Mouse (Mus musculus) hindbrain, embryonic 12.5 days (tissue): ENCODE results near the gene Gnb1. TPM values are rescaled to one million over a fixed set of nuclear protein-coding genes. Genes with fewer than 3 reads are reported as not detected.
A peak's percentile ranks its signal among the peaks of the same experiment; 100 is the strongest.

ENCODE experiments used
- ATAC-seq: fragments of 200-750 bp; cut with Nextera tagmentation; 2 replicates; pipeline ENCODE4 v1.8.0; 2017; ENCODE audit warnings: moderate TSS enrichment; ENCODE audit not compliant: low FRiP score
- H3K27ac ChIP-seq: fragments of 300-500 bp; sonication (generic); 2 replicates; pipeline ENCODE4 v1.5.1; 2016; ENCODE audit warnings: mild to moderate bottlenecking
- H3K27me3 ChIP-seq: fragments of 300-500 bp; sonication (generic); 2 replicates; pipeline ENCODE4 v1.6.1; 2016; ENCODE audit warnings: mild to moderate bottlenecking
- H3K36me3 ChIP-seq: fragments of 300-500 bp; sonication (generic); 2 replicates; pipeline ENCODE4 v1.6.1; 2016; ENCODE audit warnings: mild to moderate bottlenecking
- H3K4me1 ChIP-seq: fragments of 300-500 bp; sonication (generic); 2 replicates; pipeline ENCODE4 v1.6.1; 2016
- H3K4me2 ChIP-seq: fragments of 300-500 bp; sonication (generic); replicated peaks from 2 replicates; pipeline ENCODE4 v1.6.1; 2016; ENCODE audit warnings: mild to moderate bottlenecking
- H3K4me3 ChIP-seq: fragments of 300-500 bp; sonication (generic); 2 replicates; pipeline ENCODE4 v1.5.1; 2016; ENCODE audit warnings: mild to moderate bottlenecking
- H3K9ac ChIP-seq: fragments of 300-500 bp; sonication (generic); 2 replicates; pipeline ENCODE4 v1.6.1; 2016; ENCODE audit warnings: mild to moderate bottlenecking, moderate library complexity
- H3K9me3 ChIP-seq: fragments of 300-500 bp; sonication (generic); replicated peaks from 2 replicates; pipeline ENCODE4 v1.6.1; 2016; ENCODE audit warnings: mild to moderate bottlenecking
- WGBS: fragments of 180-500 bp; shearing (Covaris S2); methylation state at CpG from one replicate; pipeline ENCODE4 v1.1.7; 2016; 5-methylcytosine and 5-hydroxymethylcytosine counted together
- polyA plus RNA-seq: library from polyadenylated mRNA; unstranded; fragments of >200 nt; fragmentation: Nextera tagmentation; extraction: Ambion mirVana; gene quantifications from 2 replicates; pipeline ENCODE4 v1.2.1, GENCODE M21; 2016

The Gnb1 gene
- 757 and 772 TPM in 2 replicates for polyA plus RNA-seq

DNA sequence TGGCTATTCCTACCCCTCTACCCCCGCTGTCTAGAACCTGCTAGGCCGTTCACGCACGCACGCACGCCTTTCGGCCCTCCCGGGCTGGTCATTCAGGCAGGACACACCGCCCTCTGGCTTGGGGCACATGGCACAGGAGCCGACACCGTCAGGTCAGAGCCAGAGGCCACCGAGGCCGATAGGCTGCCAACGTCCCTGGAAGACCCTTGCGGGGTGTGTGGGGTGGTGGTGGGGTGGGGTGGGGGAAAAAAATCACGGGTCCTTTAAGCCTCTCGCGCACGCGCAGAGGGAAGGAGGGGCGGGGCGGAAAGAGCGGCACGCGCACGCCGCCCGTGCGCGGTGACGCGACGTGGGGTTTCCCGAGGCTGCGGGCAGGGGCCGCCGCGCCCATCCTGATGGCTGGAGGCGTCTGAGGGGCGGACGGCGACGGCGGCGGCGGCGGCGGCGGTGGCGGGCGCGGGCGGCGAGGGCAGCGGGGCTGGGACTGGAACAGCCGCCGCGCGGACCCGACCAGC lies at the start of gene Gnb1:
Gene Gnb1 (plus strand): TSS at position 372 of the 515 bp plus-strand sequence.
- Histone ChIP-seq H3K9me3 (no peaks in the 10 kb centered on the region), H3K4me1 (peaks cover 48% of the 10 kb centered on the region)

GRCm38 (mm10) chr4:155442808-155443207 lies 48.4 kb upstream of the Gnb1 start:
- Histone ChIP-seq H3K4me1 (no peaks in the 10 kb centered on the region), H3K4me3 (no peak overlapping the region), H3K27me3 (no peaks in the 10 kb centered on the region), H3K36me3 (no peaks in the 10 kb centered on the region), H3K9me3 (no peaks in the 10 kb centered on the region), H3K9ac (no peak overlapping the region), H3K4me2 (no peak overlapping the region), H3K27ac (no peak overlapping the region)
- no peak for ATAC-seq
- 76% methylated on average over 3 of the region's 3 CpGs for WGBS

More for the DNA sequence above, at the start of gene Gnb1:
- ATAC-seq = peak; percentile 75
- Histone ChIP-seq H3K9ac (peak within 1 kb of the TSS; percentile 100), H3K27me3 (no peaks in the 10 kb centered on the region), H3K4me3 (peak within 1 kb of the TSS; percentile 99), H3K36me3 (no peaks in the 10 kb centered on the region), H3K4me2 (peak within 1 kb of the TSS; percentile 78), H3K27ac (peak within 1 kb of the TSS; percentile 96)
- WGBS = under 1% methylated on average over 60 of the region's 60 CpGs

GRCm38 (mm10) chr4:155451597-155451996 lies 39.6 kb upstream of the Gnb1 start:
- no peak for ATAC-seq
- Histone ChIP-seq H3K9me3 (no peaks in the 10 kb centered on the region), H3K4me1 (peaks cover 3% of the 10 kb centered on the region; the same call in 1 of the 2 replicates), H3K27me3 (no peaks in the 10 kb centered on the region), H3K27ac (no peak overlapping the region), H3K4me2 (no peak overlapping the region), H3K36me3 (no peaks in the 10 kb centered on the region), H3K4me3 (no peak overlapping the region), H3K9ac (0 out of 2 replicates have a peak overlapping the region, but pooled peaks have one; percentile 23)
- WGBS = 42% methylated on average over 10 of the region's 10 CpGs

GRCm38 (mm10) chr4:155458575-155458974 lies 32.6 kb upstream of the Gnb1 start:
- no peak for ATAC-seq
- Histone ChIP-seq H3K9me3 (no peaks in the 10 kb centered on the region), H3K9ac (no peak overlapping the region), H3K4me1 (no peaks in the 10 kb centered on the region), H3K36me3 (no peaks in the 10 kb centered on the region), H3K4me3 (no peak overlapping the region), H3K27ac (no peak overlapping the region), H3K4me2 (no peak overlapping the region), H3K27me3 (no peaks in the 10 kb centered on the region)
- 79% methylated on average over 5 of the region's 5 CpGs for WGBS

GRCm38 (mm10) chr4:155463050-155463449 lies 28.1 kb upstream of the Gnb1 start:
- no peaks in the 10 kb centered on the region for H3K4me1 ChIP-seq
- ATAC-seq = no peak
- no peak overlapping the region for H3K27ac ChIP-seq
- no peaks in the 10 kb centered on the region for H3K36me3 ChIP-seq
- no peak overlapping the region for H3K4me2 ChIP-seq
- no peak overlapping the region for H3K9ac ChIP-seq
- 78% methylated on average over 13 of the region's 13 CpGs for WGBS
- H3K27me3 ChIP-seq = no peaks in the 10 kb centered on the region
- H3K4me3 ChIP-seq = no peak overlapping the region
- H3K9me3 ChIP-seq = no peaks in the 10 kb centered on the region

GRCm38 (mm10) chr4:155463611-155464010 lies 27.6 kb upstream of the Gnb1 start:
- Histone ChIP-seq H3K9me3 (no peaks in the 10 kb centered on the region), H3K4me3 (no peak overlapping the region), H3K36me3 (no peaks in the 10 kb centered on the region), H3K9ac (no peak overlapping the region), H3K27me3 (no peaks in the 10 kb centered on the region), H3K27ac (no peak overlapping the region), H3K4me2 (no peak overlapping the region), H3K4me1 (no peaks in the 10 kb centered on the region)
- ATAC-seq = no peak
- 87% methylated on average over 6 of the region's 6 CpGs for WGBS

GRCm38 (mm10) chr4:155464061-155464460 lies 27.1 kb upstream of the Gnb1 start:
- 91% methylated on average over 4 of the region's 4 CpGs for WGBS
- no peak overlapping the region for H3K9ac ChIP-seq

DNA sequence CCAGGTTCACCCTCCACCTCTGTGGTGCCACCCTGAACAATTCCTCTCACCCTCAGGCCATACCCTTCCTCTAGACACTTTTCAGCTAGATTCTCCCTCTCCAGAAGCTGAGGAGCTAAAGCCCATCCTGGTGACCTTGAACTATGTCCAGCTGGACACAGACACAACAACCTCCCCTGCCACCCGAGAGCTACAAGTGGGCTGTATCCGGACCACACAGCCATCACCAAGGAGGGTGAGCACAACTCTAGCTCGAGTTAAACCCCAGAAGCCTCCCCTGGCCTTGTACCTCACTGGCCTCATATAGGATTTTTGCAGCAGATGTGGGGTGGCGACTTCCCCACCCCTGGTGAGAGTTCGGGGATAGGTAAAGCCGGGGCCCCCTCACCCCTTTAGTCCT lies 25.6 kb upstream of the Gnb1 start:
- Histone ChIP-seq H3K4me1 (peaks cover 6% of the 10 kb centered on the region; the same call in 1 of the 2 replicates), H3K4me3 (no peak overlapping the region), H3K4me2 (no peak overlapping the region), H3K9ac (no peak overlapping the region), H3K9me3 (no peaks in the 10 kb centered on the region), H3K27ac (no peak overlapping the region), H3K36me3 (no peaks in the 10 kb centered on the region), H3K27me3 (peaks cover 5% of the 10 kb centered on the region; the same call in 1 of the 2 replicates)
- ATAC-seq = no peak
- 77% methylated on average over 6 of the region's 6 CpGs for WGBS

More at GRCm38 (mm10) chr4:155464061-155464460, 27.1 kb upstream of the Gnb1 start:
- H3K4me1 ChIP-seq = peaks cover 1% of the 10 kb centered on the region; the same call in 1 of the 2 replicates
- ATAC-seq = no peak
- no peak overlapping the region for H3K27ac ChIP-seq
- H3K4me3 ChIP-seq = no peak overlapping the region
- H3K36me3 ChIP-seq = no peaks in the 10 kb centered on the region
- H3K4me2 ChIP-seq = no peak overlapping the region
- H3K9me3 ChIP-seq = no peaks in the 10 kb centered on the region
- H3K27me3 ChIP-seq = no peaks in the 10 kb centered on the region

DNA sequence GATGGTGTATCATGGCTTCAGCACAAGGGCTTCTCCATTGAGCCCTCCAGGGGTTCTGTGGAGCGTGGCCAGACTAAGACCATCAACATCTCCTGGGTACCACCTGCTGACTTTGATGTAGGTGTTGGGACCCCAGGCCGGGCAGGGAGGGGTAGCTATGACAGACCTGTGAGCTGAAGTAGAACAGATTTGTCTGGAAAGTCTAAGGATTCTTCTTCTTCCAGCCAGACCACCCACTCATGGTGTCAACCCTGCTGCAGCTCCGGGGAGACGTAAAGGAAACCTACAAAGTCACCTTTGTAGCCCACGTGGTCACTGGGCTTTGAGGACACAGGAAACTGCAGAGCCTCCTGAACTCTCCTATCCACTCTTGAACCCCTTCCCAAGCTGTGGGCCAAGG lies 25.1 kb upstream of the Gnb1 start:
- Histone ChIP-seq H3K4me1 (peaks cover 6% of the 10 kb centered on the region; the same call in 1 of the 2 replicates), H3K36me3 (no peaks in the 10 kb centered on the region), H3K9me3 (no peaks in the 10 kb centered on the region), H3K27me3 (peaks cover 5% of the 10 kb centered on the region; the same call in 1 of the 2 replicates), H3K27ac (no peak overlapping the region), H3K4me2 (no peak overlapping the region), H3K9ac (no peak overlapping the region), H3K4me3 (no peak overlapping the region)
- WGBS = 90% methylated on average over 5 of the region's 5 CpGs
- ATAC-seq = no peak

GRCm38 (mm10) chr4:155467237-155468010 lies 23.7 kb upstream of the Gnb1 start:
- no peak overlapping the region for H3K27ac ChIP-seq
- H3K9me3 ChIP-seq = no peaks in the 10 kb centered on the region
- no peak for ATAC-seq
- H3K4me1 ChIP-seq = peaks cover 6% of the 10 kb centered on the region; the same call in 1 of the 2 replicates
- no peaks in the 10 kb centered on the region for H3K36me3 ChIP-seq
- H3K27me3 ChIP-seq = peaks cover 5% of the 10 kb centered on the region; the same call in 1 of the 2 replicates
- H3K4me3 ChIP-seq = no peak overlapping the region
- H3K4me2 ChIP-seq = no peak overlapping the region
- WGBS = 80% methylated on average over 13 of the region's 13 CpGs
- no peak overlapping the region for H3K9ac ChIP-seq

DNA sequence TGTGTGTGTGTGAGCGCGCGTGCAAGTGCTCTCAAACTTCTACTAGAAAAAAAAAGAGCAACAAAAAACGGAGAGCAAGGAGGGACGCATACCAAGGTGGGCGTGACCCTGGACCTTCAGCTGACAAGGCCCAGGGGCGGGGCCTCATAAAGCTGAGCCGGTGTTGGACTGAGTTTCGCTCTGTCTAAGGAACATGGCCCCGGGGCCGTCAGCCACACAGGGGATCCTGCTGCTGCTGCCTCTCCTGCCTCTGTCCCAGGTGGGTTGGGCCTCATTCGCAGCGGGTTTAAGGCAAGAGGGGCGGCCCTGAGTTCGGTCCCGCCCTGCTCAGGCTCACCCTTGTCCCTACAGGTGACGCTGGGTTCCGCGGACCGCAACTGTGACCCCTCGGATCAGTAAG lies 22.2 kb upstream of the Gnb1 start, which contains the start of gene Tmem52:
Gene Tmem52 (plus strand): TSS at position 163 of the 400 bp plus-strand sequence.
- Histone ChIP-seq H3K4me1 (peaks cover 6% of the 10 kb centered on the region; the same call in 1 of the 2 replicates), H3K9me3 (no peaks in the 10 kb centered on the region), H3K9ac (no peak within 1 kb of the TSS), H3K4me2 (peak within 1 kb of the TSS; percentile 38), H3K27ac (no peak within 1 kb of the TSS), H3K27me3 (peaks cover 8% of the 10 kb centered on the region; the same call in 1 of the 2 replicates), H3K36me3 (no peaks in the 10 kb centered on the region), H3K4me3 (no peak within 1 kb of the TSS)
- 11% methylated on average over 21 of the region's 21 CpGs for WGBS
- ATAC-seq = 0 out of 2 replicates have a peak, but pooled peaks have one; percentile 13

DNA sequence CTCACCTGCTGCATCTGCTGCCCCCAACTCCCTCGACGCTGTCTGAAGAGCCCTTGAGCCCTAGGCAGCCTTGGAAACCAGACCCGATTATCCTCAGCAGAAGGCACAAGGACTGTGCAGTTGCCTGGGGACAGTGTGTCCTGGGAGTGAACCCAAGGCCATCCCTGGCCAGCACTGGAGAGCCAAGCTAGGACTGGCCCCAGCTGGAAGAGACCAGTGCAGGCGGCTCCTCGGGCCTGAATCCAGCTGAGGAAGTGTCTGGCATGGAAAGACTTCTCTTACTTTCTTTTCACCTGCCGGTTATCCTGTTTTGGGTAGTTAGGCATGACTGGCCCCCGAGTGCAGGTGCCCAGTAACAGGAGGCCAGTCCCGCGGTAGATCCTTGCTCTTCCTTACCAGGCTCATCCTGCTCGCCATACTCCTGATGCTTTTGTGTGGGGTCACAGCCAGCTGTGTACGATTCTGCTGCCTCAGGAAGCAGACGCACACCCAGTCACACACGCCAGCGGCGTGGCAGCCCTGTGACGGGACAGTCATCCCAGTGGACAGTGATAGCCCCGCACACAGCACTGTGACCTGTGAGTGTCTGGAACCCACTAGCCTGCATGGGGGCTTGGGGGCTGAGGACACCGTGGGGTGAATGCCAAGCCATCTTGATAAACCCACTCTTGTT lies 21.4 kb upstream of the Gnb1 start:
- no peak overlapping the region for H3K4me2 ChIP-seq
- 82% methylated on average over 18 of the region's 18 CpGs for WGBS
- H3K4me1 ChIP-seq = peaks cover 6% of the 10 kb centered on the region; the same call in 1 of the 2 replicates
- H3K4me3 ChIP-seq = no peak overlapping the region
- no peak overlapping the region for H3K9ac ChIP-seq
- no peak for ATAC-seq
- H3K9me3 ChIP-seq = no peaks in the 10 kb centered on the region
- H3K36me3 ChIP-seq = no peaks in the 10 kb centered on the region
- peaks cover 8% of the 10 kb centered on the region; the same call in 1 of the 2 replicates for H3K27me3 ChIP-seq
- no peak overlapping the region for H3K27ac ChIP-seq
